Mouse (Mus musculus): ENCODE results near the gene Kcnq1. TPM values are rescaled to one million over a fixed set of nuclear protein-coding genes. Genes with fewer than 3 reads are reported as not detected.

The Kcnq1 gene
- total and polyA plus RNA-seq, 2 experiments from 2014 or later, result 1.00 to 2.0 TPM

- no peaks in the 10 kb centered on the region for H3K36me3 ChIP-seq (ENCODE audit: insufficient read depth)
- 37% methylated on average over 4 of the region's 4 CpGs for WGBS
- no peak for DNase-seq
- H3K4me3 ChIP-seq (ENCODE audit: low read depth, low read length), result no peak within 1 kb of the TSS
- no peak within 1 kb of the TSS for H3K4me2 ChIP-seq (ENCODE audit: low read depth)
- ATAC-seq, result no peak
- H3K9me3 ChIP-seq (ENCODE audit: low read length), result no peaks in the 10 kb centered on the region
- no peak for TF ChIP-seq CTCF (IDR thresholded peaks at IDR 0.05; ENCODE audit: low read depth)
- no peaks in the 10 kb centered on the region for H3K27me3 ChIP-seq (ENCODE audit: insufficient read depth, low read length)
- H3K27ac ChIP-seq (ENCODE audit: low read depth, low read length), result no peak within 1 kb of the TSS
- no peaks in the 10 kb centered on the region for H3K4me1 ChIP-seq (ENCODE audit: insufficient read depth)
- no peak within 1 kb of the TSS for H3K9ac ChIP-seq
Measured at GRCm38 (mm10) chr7:143473347-143474101, 367.4 kb downstream of the Kcnq1 start, which contains the start of gene Slc22a18. Slc22a18 (plus strand) TSS chr7:143473736.

DNA sequence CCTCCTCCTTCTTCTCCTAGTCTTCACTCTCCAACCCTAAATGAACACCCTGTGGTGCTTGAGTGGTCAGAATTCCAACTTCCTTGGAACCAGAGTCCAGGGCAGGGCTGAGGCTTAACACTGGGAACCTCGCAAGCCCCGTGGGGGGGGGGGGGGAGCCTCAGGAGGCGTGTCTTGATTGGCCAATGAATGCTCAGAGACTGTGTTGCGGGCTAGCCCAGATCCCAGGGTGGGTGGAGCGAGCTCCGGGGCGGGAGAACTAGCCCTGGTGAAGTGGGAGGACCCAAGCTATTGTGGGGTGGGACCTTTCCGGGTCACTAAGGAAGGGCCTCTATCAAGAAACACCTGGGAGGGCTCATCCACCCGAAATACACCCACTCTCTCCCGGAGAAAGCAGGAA lies 368.6 kb downstream of the Kcnq1 start:
- Histone ChIP-seq H3K9me3 (ENCODE audit: low read length) (no peaks in the 10 kb centered on the region), H3K27me3 (ENCODE audit: insufficient read depth, low read length) (no peaks in the 10 kb centered on the region), H3K9ac (no peak overlapping the region), H3K36me3 (ENCODE audit: insufficient read depth) (no peaks in the 10 kb centered on the region), H3K4me2 (ENCODE audit: low read depth) (no peak overlapping the region), H3K4me3 (ENCODE audit: low read depth, low read length) (no peak overlapping the region), H3K4me1 (ENCODE audit: insufficient read depth) (no peaks in the 10 kb centered on the region), H3K27ac (ENCODE audit: low read depth, low read length) (no peak overlapping the region)
- WGBS, result 30% methylated on average over 10 of the region's 10 CpGs
- TF ChIP-seq CTCF (IDR thresholded peaks at IDR 0.05; ENCODE audit: low read depth), result no peak
- no peak for DNase-seq
- ATAC-seq, result no peak

DNA sequence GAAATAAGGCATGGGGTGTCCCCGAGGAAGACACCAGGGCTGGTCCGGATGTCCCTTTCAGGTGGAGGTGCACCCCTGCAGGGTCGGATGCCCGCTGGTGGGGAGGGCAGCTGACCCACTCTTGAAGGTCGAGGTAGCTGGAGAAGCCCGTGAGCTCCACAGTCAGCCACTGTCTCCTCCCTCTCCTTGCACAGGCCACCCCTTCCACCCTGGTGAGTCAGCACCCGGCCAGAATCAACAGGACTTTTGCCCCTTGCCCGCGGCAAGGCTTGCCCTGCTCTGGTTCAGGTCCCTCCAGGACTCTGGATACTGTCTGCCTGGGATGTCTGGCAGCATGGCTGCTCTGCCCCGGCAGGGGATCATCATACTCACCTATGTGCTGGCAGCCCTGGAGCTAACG lies 369.7 kb downstream of the Kcnq1 start:
- Histone ChIP-seq H3K9me3 (ENCODE audit: low read length) (no peaks in the 10 kb centered on the region), H3K4me3 (ENCODE audit: low read depth, low read length) (no peak overlapping the region), H3K36me3 (ENCODE audit: insufficient read depth) (no peaks in the 10 kb centered on the region), H3K9ac (no peak overlapping the region), H3K4me1 (ENCODE audit: insufficient read depth) (no peaks in the 10 kb centered on the region), H3K27ac (ENCODE audit: low read depth, low read length) (no peak overlapping the region), H3K4me2 (ENCODE audit: low read depth) (no peak overlapping the region), H3K27me3 (ENCODE audit: insufficient read depth, low read length) (no peaks in the 10 kb centered on the region)
- no peak for DNase-seq
- WGBS, result 83% methylated on average over 11 of the region's 11 CpGs
- TF ChIP-seq CTCF (IDR thresholded peaks at IDR 0.05; ENCODE audit: low read depth), result no peak
- no peak for ATAC-seq

Other genes starting within 250 kb of the Kcnq1 start
- 7.9 and 15.6 TPM in 2 replicates for gene Th, start 175.2 kb upstream of the Kcnq1 start, total RNA-seq (2014; rRNA removed)
- 7.9 and 8.9 TPM in 2 replicates for gene Th, start 175.2 kb upstream of the Kcnq1 start, polyA plus RNA-seq (2015; fragmentation: Nextera tagmentation; extraction: Ambion mirVana)
- gene Ascl2, start 137.1 kb upstream of the Kcnq1 start, total RNA-seq (2014; rRNA removed), result 0.54 TPM in 1 of 2 replicates, not detected in the other
- 0.44 and 0.52 TPM in 2 replicates for gene Ascl2, start 137.1 kb upstream of the Kcnq1 start, polyA plus RNA-seq (2015; fragmentation: Nextera tagmentation; extraction: Ambion mirVana)
- 1.4 TPM in 1 of 2 replicates, not detected in the other for gene Tspan32, start 101.3 kb upstream of the Kcnq1 start, total RNA-seq (2014; rRNA removed)
- gene Tspan32, start 101.3 kb upstream of the Kcnq1 start, polyA plus RNA-seq (2015; fragmentation: Nextera tagmentation; extraction: Ambion mirVana), result 0.53 and 0.56 TPM in 2 replicates
- gene Cd81, start 53.6 kb upstream of the Kcnq1 start, total RNA-seq (2014; rRNA removed), result 349 and 423 TPM in 2 replicates
- gene Cd81, start 53.6 kb upstream of the Kcnq1 start, polyA plus RNA-seq (2015; fragmentation: Nextera tagmentation; extraction: Ambion mirVana), result 470 and 473 TPM in 2 replicates
- gene Tssc4, start 37.1 kb upstream of the Kcnq1 start, total RNA-seq (2014; rRNA removed), result 71.5 and 86.5 TPM in 2 replicates
- gene Tssc4, start 37.1 kb upstream of the Kcnq1 start, polyA plus RNA-seq (2015; fragmentation: Nextera tagmentation; extraction: Ambion mirVana), result 91.8 and 101 TPM in 2 replicates
- 1.0 and 1.3 TPM in 2 replicates for gene Trpm5, start 11.7 kb upstream of the Kcnq1 start, total RNA-seq (2014; rRNA removed)
- 1.1 and 1.2 TPM in 2 replicates for gene Trpm5, start 11.7 kb upstream of the Kcnq1 start, polyA plus RNA-seq (2015; fragmentation: Nextera tagmentation; extraction: Ambion mirVana)